Mouse (Mus musculus): ENCODE results near the gene Prkrip1.
"Not testable (repeated sequence)": the region's sequence is repeated elsewhere in the genome, so short reads cannot be mapped to it uniquely, and the experiment has no call there.

Prkrip1 gene

GRCm38 (mm10) chr5:136211341-136212102, 12.8 kb upstream of the Prkrip1 start:
- not testable (repeated sequence) for DNase-seq (ENCODE audit: low spot score)

GRCm38 (mm10) chr5:136210549-136210948, 11.8 kb upstream of the Prkrip1 start:
- DNase-seq (ENCODE audit: low spot score): no peak

GRCm38 (mm10) chr5:136201832-136202231, 3.1 kb upstream of the Prkrip1 start:
- DNase-seq (ENCODE audit: low spot score): peak; percentile 92

GRCm38 (mm10) chr5:136199526-136199925, 763 bp upstream of the Prkrip1 start:
- DNase-seq (ENCODE audit: low spot score): peak; percentile 58

- no peak for DNase-seq (ENCODE audit: low spot score)
Observed at GRCm38 (mm10) chr5:136191870-136192269, 6.9 kb downstream of the Prkrip1 start.

- DNase-seq (ENCODE audit: low spot score): peak; percentile 84
Observed at GRCm38 (mm10) chr5:136186723-136187122, 12.0 kb downstream of the Prkrip1 start.

GRCm38 (mm10) chr5:136183766-136184165, 15.0 kb downstream of the Prkrip1 start:
- DNase-seq (ENCODE audit: low spot score): no peak

GRCm38 (mm10) chr5:136182830-136183229, 15.9 kb downstream of the Prkrip1 start:
- DNase-seq (ENCODE audit: low spot score): no peak

- no peak for DNase-seq (ENCODE audit: low spot score)
Observed at GRCm38 (mm10) chr5:136182049-136182448, 16.7 kb downstream of the Prkrip1 start.

GRCm38 (mm10) chr5:136181197-136181596, 17.6 kb downstream of the Prkrip1 start:
- DNase-seq (ENCODE audit: low spot score): no peak

GRCm38 (mm10) chr5:136179594-136179993, 19.2 kb downstream of the Prkrip1 start:
- DNase-seq (ENCODE audit: low spot score): no peak

- peak; percentile 89 for DNase-seq (ENCODE audit: low spot score)
Observed at GRCm38 (mm10) chr5:136173606-136174463, 24.9 kb downstream of the Prkrip1 start.

- no peak for DNase-seq (ENCODE audit: low spot score)
Observed at GRCm38 (mm10) chr5:136172939-136173338, 25.8 kb downstream of the Prkrip1 start.

- peak; percentile 57 for DNase-seq (ENCODE audit: low spot score)
Observed at GRCm38 (mm10) chr5:136171363-136172341, 27.1 kb downstream of the Prkrip1 start.

GRCm38 (mm10) chr5:136170512-136171362, 28.0 kb downstream of the Prkrip1 start, which contains the start of gene Orai2:
Gene Orai2, minus strand, starts transcription at chr5:136170713.
- peak; percentile 90 for DNase-seq (ENCODE audit: low spot score)

GRCm38 (mm10) chr5:136169626-136170511, 28.9 kb downstream of the Prkrip1 start:
- peak; percentile 77 for DNase-seq (ENCODE audit: low spot score)

GRCm38 (mm10) chr5:136168071-136168470, 30.7 kb downstream of the Prkrip1 start:
- DNase-seq (ENCODE audit: low spot score): no peak

GRCm38 (mm10) chr5:136167296-136167695, 31.5 kb downstream of the Prkrip1 start:
- DNase-seq (ENCODE audit: low spot score): no peak

GRCm38 (mm10) chr5:136165246-136165645, 33.5 kb downstream of the Prkrip1 start:
- DNase-seq (ENCODE audit: low spot score): no peak

Measured in MN1 (cell line).